Mouse (Mus musculus) testis, adult 2 months (tissue): Measurements from ENCODE around the gene Phactr3.

Experiments used
- CTCF ChIP-seq: fragments of 200-500 bp; IDR thresholded peaks from 2 replicates; pipeline ENCODE4 v1.5.1; 2012; ENCODE audit warnings: low read depth, mild to moderate bottlenecking, inconsistent platforms, low read length, moderate library complexity; ENCODE audit not compliant: control insufficient read depth, insufficient read depth, insufficient replicate concordance
- POLR2A ChIP-seq: fragments of 200-500 bp; IDR thresholded peaks from 2 replicates; pipeline ENCODE4 v1.6.1; 2012; ENCODE audit warnings: low read depth, mild to moderate bottlenecking, inconsistent platforms, low read length, moderate library complexity; ENCODE audit not compliant: control insufficient read depth

- no peak for TF ChIP-seq POLR2A
- TF ChIP-seq CTCF = no peak
Measured at GRCm38 (mm10) chr2:178208186-178208600, 89.4 kb downstream of the Phactr3 start.
